ENCODE assay signal across 8 mouse cellular contexts in the genomic region with DNA sequence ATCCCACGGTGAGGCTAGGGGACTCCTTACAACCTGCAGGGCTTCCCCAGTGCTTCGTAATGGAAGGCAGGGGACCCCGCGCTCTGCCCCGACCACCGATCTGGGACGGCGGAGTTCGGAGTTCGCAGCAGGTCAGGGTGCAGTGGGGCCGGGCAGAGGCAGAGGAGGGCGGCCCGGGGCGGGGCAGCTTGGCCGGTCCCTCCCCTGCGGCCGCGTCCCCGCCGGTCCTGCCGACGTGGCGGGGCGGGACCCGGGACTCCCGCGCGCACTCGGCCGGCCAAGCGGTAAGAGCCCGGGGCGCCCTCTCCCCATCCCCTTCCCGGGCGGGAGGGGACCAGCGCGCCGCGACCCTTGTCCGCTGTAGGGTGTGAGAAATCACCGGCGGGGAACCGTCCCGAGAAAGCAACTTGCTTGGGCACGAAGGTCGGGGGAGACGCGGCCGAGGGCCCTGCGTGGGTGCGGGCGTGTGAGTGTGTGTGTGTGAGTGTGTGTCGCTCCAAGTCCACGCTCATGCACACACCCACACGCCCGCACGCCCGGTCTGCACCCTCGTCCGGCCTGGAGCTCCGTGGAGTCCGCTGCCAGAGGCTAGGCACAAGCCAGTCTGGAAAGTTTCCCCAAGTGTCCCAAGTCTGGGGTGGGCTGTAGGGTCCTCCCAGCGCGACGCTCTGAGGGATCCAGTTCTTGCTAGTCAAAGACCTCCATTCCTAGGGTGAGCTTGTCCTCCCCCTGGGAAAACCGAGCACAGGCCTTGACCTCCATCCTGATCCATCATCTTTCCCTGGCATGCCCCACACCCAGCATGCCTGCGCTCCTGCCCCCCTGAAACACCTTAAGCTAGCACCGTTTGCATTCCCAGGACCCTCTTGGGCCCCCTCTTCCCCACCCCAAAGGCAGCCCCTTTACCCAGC. TPM values are rescaled to one million over a fixed set of nuclear protein-coding genes. Genes with fewer than 3 reads are reported as not detected.
A peak's percentile ranks its signal among the peaks of the same experiment; 100 is the strongest.
DNase-seq lines count a peak whose midpoint lies in the region; ATAC-seq and TF ChIP-seq lines count a peak whose summit lies in the region.

Gene Fam114a1, plus strand, starts transcription at position 211 of the 911 bp plus-strand sequence.

- H3K36me3 ChIP-seq in embryonic facial prominence, embryonic 15.5 days: 0 out of 2 replicates have a peak, but pooled peaks cover 3% of the 10 kb centered on the region
- H3K36me3 ChIP-seq in heart, embryonic 14.5 days (ENCODE audit: control insufficient read depth, insufficient read depth, low read length): peaks cover 8% of the 10 kb centered on the region
- no peaks in the 10 kb centered on the region for H3K36me3 ChIP-seq in kidney, postnatal 0 days (ENCODE audit: insufficient read depth, low read length)
- no peaks in the 10 kb centered on the region for H3K36me3 ChIP-seq in lung, postnatal 0 days (ENCODE audit: insufficient read depth, low read length)

- peak within 1 kb of the TSS; percentile 73 for H3K4me2 ChIP-seq in embryonic facial prominence, embryonic 15.5 days (replicated peaks)
- H3K4me2 ChIP-seq in heart, embryonic 14.5 days (ENCODE audit: low read length): peak within 1 kb of the TSS; percentile 80
- peak within 1 kb of the TSS; percentile 84 for H3K4me2 ChIP-seq in kidney, postnatal 0 days (ENCODE audit: low read length)
- H3K4me2 ChIP-seq in lung, postnatal 0 days (replicated peaks; ENCODE audit: low read depth, low read length): peak within 1 kb of the TSS; percentile 88

- peak; percentile 91 for ATAC-seq in embryonic facial prominence, embryonic 15.5 days (ENCODE audit: insufficient number of reproducible peaks, low FRiP score, low TSS enrichment, low read depth)
- ATAC-seq in heart, embryonic 14.5 days (ENCODE audit: insufficient number of reproducible peaks, insufficient read depth, low FRiP score, low read depth): peak; percentile 85
- peak; percentile 86 for ATAC-seq in kidney, postnatal 0 days (replicated peaks; ENCODE audit: low FRiP score, low read depth)
- peak; percentile 95 for ATAC-seq in lung, postnatal 0 days

- H3K4me3 ChIP-seq in embryonic facial prominence, embryonic 15.5 days (replicated peaks): peak within 1 kb of the TSS; percentile 67
- H3K4me3 ChIP-seq in heart, embryonic 14.5 days (ENCODE audit: control insufficient read depth in 1 of 2, insufficient read depth in 1 of 2, low read depth in 1 of 2, low read length in 2 of 2): peak within 1 kb of the TSS; percentile 63 to 82
- H3K4me3 ChIP-seq in kidney, postnatal 0 days (replicated peaks; ENCODE audit: low read depth, low read length): peak within 1 kb of the TSS; percentile 79
- peak within 1 kb of the TSS; percentile 71 for H3K4me3 ChIP-seq in lung, postnatal 0 days (ENCODE audit: low read depth, low read length)

- peak within 1 kb of the TSS; percentile 71 for H3K9ac ChIP-seq in embryonic facial prominence, embryonic 15.5 days
- peak within 1 kb of the TSS; percentile 93 for H3K9ac ChIP-seq in heart, embryonic 14.5 days (ENCODE audit: low read length)
- peak within 1 kb of the TSS; percentile 90 for H3K9ac ChIP-seq in kidney, postnatal 0 days (ENCODE audit: low read depth, low read length)
- H3K9ac ChIP-seq in lung, postnatal 0 days (replicated peaks; ENCODE audit: low read depth): peak within 1 kb of the TSS; percentile 68

- H3K4me1 ChIP-seq in embryonic facial prominence, embryonic 15.5 days: peaks cover 7% of the 10 kb centered on the region
- peaks cover 2 to 6% of the 10 kb centered on the region in 2 experiments; a peak in 1 of 4 replicates for H3K4me1 ChIP-seq in heart, embryonic 14.5 days (ENCODE audit: control insufficient read depth in 2 of 2, insufficient read depth in 2 of 2, low read length in 2 of 2)
- H3K4me1 ChIP-seq in kidney, postnatal 0 days (replicated peaks; ENCODE audit: insufficient read depth, low read length): no peaks in the 10 kb centered on the region; the same call in 1 of the 2 replicates
- no peaks in the 10 kb centered on the region for H3K4me1 ChIP-seq in lung, postnatal 0 days (ENCODE audit: insufficient read depth, low read depth, low read length)

- H3K27me3 ChIP-seq in embryonic facial prominence, embryonic 15.5 days: no peaks in the 10 kb centered on the region
- H3K27me3 ChIP-seq in heart, embryonic 14.5 days (ENCODE audit: control insufficient read depth, insufficient read depth, low read length): no peaks in the 10 kb centered on the region
- no peaks in the 10 kb centered on the region for H3K27me3 ChIP-seq in kidney, postnatal 0 days (ENCODE audit: insufficient read depth, low read length)
- no peaks in the 10 kb centered on the region for H3K27me3 ChIP-seq in lung, postnatal 0 days (replicated peaks; ENCODE audit: insufficient read depth, low read length)

- H3K9me3 ChIP-seq in embryonic facial prominence, embryonic 15.5 days (replicated peaks): no peaks in the 10 kb centered on the region
- H3K9me3 ChIP-seq in heart, embryonic 14.5 days (ENCODE audit: control insufficient read depth, low read length): no peaks in the 10 kb centered on the region
- no peaks in the 10 kb centered on the region for H3K9me3 ChIP-seq in kidney, postnatal 0 days (replicated peaks; ENCODE audit: low read length)
- no peaks in the 10 kb centered on the region for H3K9me3 ChIP-seq in lung, postnatal 0 days (ENCODE audit: low read length)

- DNase-seq in B cell, adult 2 months: peak; percentile 62 to 66
- peak; percentile 87 to 95 for DNase-seq in adrenal gland, adult (ENCODE audit: inconsistent age in 2 of 2, low spot score in 1 of 2)
- DNase-seq in kidney, postnatal 0 days (ENCODE audit: low spot score): peak; percentile 89
- peak; percentile 94 for DNase-seq in lung, postnatal 0 days (ENCODE audit: low spot score)
- peak; percentile 76 for DNase-seq in ovary, adult 18-20 months (ENCODE audit: low spot score)
- peak; percentile 19 for DNase-seq in thymus, postnatal 14 days

- TF ChIP-seq CTCF in kidney, postnatal 0 days (IDR thresholded peaks at IDR 0.05; ENCODE audit: low read depth): no peak
- TF ChIP-seq CTCF in lung, postnatal 0 days (IDR thresholded peaks at IDR 0.05): no peak

- under 1% methylated on average over 66 of the region's 68 CpGs for WGBS in embryonic facial prominence, embryonic 15.5 days
- WGBS in heart, embryonic 14.5 days: 1% methylated on average over 62 of the region's 68 CpGs
- WGBS in kidney, postnatal 0 days: under 1% methylated on average over 61 of the region's 68 CpGs
- WGBS in lung, postnatal 0 days: 1% methylated on average over 48 of the region's 68 CpGs

- H3K27ac ChIP-seq in embryonic facial prominence, embryonic 15.5 days (replicated peaks): peak within 1 kb of the TSS; percentile 85
- H3K27ac ChIP-seq in heart, embryonic 14.5 days (replicated peaks in 1 of 2; ENCODE audit: control insufficient read depth in 1 of 2, insufficient read depth in 1 of 2, low read depth in 2 of 2, low read length in 2 of 2): peak within 1 kb of the TSS; percentile 68 to 79
- H3K27ac ChIP-seq in kidney, postnatal 0 days: peak within 1 kb of the TSS; percentile 83
- H3K27ac ChIP-seq in lung, postnatal 0 days (ENCODE audit: low read length): peak within 1 kb of the TSS; percentile 72

- TF ChIP-seq EP300 in lung, postnatal 0 days (IDR thresholded peaks at IDR 0.05): no peak

RNA-seq across cellular contexts. Expression of gene Fam114a1, which starts in this region (rescaled TPM):
- polyA plus RNA-seq in embryonic facial prominence, embryonic 15.5 days (2015; fragmentation: Nextera tagmentation; extraction: Ambion mirVana): 68.8 and 71.3 TPM in 2 replicates
- 36.5 and 38.4 TPM in 2 replicates for polyA plus RNA-seq in heart, embryonic 14.5 days (2014; fragmentation: Nextera tagmentation; extraction: Ambion mirVana)
- 28.9 and 32.6 TPM in 2 replicates for polyA plus RNA-seq in kidney, postnatal 0 days (2015; fragmentation: Nextera tagmentation; extraction: Ambion mirVana)
- 26.3 and 30.9 TPM in 2 replicates for polyA plus RNA-seq in lung, postnatal 0 days (2015; fragmentation: Nextera tagmentation; extraction: Ambion mirVana)

Comparison
In these comparisons a context has a peak if more than half of its experiments do, and no peak if none do; other contexts are left out.
1. Peak in every context shown above with its lines: DNase-seq, ATAC-seq, H3K4me3 ChIP-seq and H3K27ac ChIP-seq.
2. DNase-seq: peak in every context shown above with its lines; median percentile 94 in lung, postnatal 0 days; 91 in adrenal gland, adult; 89 in kidney, postnatal 0 days; 76 in ovary, adult 18-20 months; 64 in B cell, adult 2 months; 19 in thymus, postnatal 14 days.